Mouse (Mus musculus) embryo, embryonic 10.5 days (tissue): ENCODE measurements around the gene Cep135.

Experiments
- DNase-seq: peaks from one replicate; pipeline ENCODE4 v3.0.0-alpha.2; 2015; ENCODE audit warnings: low spot score

Gene Cep135

GRCm38 (mm10) chr5:76684658-76685605 lies 96.4 kb downstream of the Cep135 start:
- no peak for DNase-seq

GRCm38 (mm10) chr5:76687961-76688600 lies 99.6 kb downstream of the Cep135 start:
- DNase-seq = no peak

DNA sequence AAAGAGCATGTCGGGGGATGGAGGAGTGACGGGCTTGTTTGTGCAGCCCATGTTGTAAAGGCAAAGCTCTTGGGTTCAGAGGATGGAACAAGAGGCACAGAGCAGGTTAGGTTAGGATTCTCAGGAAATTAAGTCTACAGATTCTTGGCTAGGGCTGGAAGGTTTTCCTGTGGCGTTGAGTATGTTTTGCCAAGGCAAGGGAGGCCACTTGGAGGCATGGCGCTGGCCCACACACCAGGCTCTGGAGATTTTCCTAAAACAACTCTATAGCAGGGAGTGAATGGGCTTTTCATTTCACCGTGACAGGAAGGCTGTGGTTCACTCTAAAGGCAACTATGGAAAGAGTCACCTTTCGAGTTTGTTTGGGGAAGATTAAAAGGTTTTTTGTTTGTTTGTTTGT lies 100.1 kb downstream of the Cep135 start:
- DNase-seq = no peak

DNA sequence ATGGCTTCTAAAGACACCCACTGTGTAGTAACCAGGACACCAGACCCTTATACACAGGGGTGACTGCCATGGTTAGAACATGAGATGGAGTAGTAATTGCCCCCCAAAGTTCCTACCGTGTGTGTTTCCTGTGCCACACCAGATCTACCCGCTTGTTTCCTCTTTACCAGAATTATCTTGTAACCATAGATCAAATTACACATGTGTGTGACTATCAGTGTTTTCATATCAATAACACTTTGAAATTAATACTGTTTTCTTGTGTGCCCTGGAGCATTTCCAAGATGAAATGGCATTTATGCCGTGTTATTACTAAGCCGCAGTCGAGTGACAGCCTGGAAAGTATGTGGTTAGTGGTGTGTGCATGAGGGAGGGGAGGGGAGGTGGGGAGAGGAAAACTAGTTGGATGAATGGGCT lies 101.7 kb downstream of the Cep135 start:
- no peak for DNase-seq

DNA sequence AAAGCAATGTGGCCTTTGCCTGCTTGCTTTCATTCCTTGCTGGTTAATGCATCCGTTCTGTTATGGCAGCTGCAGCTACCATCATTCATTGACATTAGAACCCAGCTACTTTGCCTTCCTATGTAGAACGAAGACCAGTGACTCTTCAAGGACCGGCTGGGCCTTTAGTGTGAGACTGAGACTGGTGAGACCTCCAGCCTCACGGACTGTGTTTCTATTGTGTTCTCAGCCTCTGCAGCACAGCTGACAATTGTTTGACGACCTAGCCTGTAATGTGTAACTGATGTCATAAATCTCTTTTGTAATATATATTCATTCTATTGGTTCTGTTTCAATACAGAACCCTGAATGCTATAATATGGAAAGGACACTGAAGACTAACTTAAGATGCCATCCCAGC lies 102.8 kb downstream of the Cep135 start:
- no peak for DNase-seq

DNA sequence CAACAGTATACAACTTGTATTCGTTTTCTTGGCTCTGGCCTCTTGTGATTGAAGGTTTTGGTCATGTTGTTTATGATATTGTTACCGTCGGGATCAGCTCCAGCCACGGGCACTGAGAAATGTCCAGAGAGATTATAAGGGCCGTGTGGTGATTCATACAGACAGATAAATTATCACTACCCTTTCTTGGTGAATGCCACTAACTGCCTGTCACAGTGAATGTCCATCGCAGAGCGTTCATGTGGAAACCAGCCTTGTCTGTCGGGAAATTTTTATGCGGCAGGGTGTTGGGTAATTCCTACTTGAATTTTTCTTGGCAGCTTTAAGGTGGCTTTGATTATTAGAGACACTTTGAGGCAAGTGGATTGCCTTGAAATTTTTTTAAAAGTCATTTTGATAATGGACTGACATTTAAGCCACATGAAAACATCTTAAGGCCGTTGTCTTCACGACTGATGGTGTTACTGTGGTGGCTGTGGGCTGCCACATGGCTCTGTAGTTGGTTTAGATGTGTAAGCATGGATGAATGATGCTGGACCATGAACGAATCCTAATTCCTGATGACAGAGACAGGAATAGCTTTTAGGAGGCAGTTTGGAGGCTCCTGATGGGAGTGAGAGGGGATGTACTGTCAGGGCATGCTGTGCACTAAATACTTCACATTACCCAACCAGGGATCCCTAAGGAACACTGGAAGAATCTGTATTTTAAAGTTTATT lies 103.4 kb downstream of the Cep135 start:
- DNase-seq = no peak
